Mouse (Mus musculus) neutrophil, adult 5-6 weeks (primary cell): ENCODE data around the gene Asb11. TPM values are rescaled to one million over a fixed set of nuclear protein-coding genes. Genes with fewer than 3 reads are reported as not detected.

ENCODE experiments used
- ATAC-seq: fragments of 151-379, 151-347 bp; 2 replicates; pipeline ENCODE4 v1.8.0; 2017; ENCODE audit warnings: mild to moderate bottlenecking, moderate TSS enrichment; ENCODE audit not compliant: insufficient number of reproducible peaks, poor library complexity, low FRiP score, severe bottlenecking; ENCODE audit errors: extremely low read depth
- total RNA-seq: library from RNA; stranded (forward); fragments of 200-1000 nt; gene quantifications from 2 replicates; pipeline ENCODE4 v1.2.3, GENCODE M21; 2017

Asb11 gene
- total RNA-seq, 1 experiment from 2014 or later, result 1.4 TPM

DNA sequence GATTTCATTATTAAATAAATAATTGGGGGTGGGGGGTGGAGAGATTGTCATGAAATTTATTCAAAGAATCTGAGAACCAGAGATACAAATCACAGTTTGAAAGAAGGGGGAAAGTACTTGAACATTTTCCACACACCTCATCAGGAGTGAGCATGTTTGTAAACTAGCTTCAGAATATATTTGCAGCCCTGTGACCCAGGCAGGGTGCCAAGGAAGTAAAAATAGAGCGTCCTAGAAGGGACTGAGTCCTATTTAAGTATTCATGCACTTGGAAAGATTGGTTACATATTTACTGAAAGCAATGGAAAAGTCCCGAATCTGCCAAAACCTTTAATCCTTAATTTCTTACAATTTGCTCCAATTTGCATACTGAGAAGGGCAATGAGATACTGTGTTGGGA is 3.3 kb downstream of the Asb11 start:
- ATAC-seq, result no peak

DNA sequence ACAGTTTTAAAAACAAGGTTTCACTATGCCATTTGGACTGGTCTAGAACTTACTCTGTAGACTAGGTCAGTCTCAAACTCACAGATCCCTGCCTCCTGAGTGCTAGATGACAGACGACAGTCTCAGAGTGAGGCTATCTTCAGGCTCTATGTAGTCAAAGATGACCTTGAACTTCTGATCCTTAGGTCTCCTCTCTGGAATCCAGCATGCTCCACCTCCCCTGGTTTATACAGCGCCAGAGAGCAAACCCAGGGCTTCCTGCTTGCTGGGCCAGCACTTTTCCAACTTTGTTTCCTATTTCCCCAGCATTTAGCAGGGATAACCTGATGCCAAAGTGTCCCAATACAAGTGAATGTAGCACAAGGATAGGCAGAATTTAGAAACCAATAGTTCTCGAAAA is 3.9 kb downstream of the Asb11 start:
- no peak for ATAC-seq

- no peak for ATAC-seq
Observed at GRCm38 (mm10) chrX:164441306-164441705, 4.5 kb downstream of the Asb11 start.

DNA sequence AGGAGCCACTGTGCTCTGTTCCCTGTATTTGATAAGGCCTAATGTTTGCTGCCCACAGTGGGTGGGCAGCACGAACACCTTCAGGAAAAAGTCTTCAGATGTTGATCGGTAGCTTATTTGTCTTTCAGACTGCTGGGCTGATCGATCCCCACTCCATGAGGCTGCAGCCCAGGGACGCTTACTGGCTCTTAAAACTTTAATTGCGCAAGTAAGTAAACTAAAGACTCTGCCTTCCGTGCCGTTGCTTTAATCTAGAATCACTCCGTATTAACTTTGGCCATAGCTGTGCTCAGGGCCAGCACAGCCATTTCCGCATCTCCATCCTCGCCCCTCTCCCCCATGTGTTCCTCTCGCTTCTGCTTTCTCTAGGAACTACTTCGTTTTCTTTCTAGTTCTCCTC is 8.8 kb downstream of the Asb11 start:
- ATAC-seq, result no peak

DNA sequence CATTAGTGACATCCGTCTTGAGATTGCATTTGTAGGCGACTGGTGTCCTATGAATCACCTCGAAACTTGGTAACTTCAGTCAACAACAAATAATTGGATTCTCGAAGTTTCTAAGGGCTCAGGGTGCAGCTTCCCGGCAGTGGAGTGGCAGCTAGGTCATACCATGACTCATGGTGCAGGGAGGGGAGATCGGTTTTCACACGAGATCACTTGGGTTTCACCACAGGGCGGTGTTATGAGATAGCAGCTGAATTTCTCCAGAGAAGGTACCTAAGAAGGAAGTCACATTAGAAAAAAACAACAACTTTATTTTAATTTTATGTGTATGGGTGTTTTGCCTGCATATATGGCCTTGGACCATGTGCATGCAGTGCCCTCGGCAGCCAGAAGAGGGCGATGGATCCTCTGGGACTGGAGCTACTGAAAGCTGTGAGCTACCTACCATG is 9.3 kb downstream of the Asb11 start:
- no peak for ATAC-seq

DNA sequence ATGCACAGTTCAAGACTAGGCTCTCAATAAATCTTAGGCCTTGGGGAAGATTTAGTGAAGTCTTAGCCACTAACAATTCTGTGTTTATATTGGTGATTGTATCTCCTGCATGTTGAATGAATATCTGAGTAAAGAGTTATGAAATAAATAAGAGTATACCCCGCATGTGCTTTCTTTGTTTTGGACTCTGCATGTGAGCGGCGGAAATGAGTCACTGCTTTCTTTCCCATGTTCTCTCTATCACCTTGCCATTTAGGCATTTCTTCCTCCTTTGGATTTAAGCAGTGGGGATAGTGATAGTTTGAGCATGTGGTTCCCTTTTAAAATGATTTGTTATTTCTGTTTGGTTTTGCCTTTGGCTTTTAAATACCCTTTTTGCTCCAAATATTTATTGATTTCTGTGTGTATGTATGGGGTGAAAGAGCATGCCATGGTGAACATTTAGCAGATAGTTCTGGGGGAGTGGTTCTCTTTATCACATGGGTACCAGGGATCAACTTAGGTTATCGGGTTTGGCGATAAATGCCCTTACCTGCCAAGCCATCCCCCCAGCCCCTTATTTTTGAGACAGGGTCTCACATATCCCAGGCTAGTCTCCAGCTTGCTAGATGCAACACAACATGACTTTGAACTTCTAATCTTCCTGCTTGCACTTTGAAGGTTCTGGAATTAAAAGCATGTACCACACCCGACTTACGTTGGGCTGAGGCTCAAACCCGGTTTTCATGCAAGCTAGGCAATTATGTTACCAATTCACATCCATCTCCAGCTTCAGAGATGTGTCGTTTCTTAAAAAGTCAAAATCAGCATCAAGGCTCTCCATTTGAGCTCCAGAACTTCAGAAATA is 10.3 kb downstream of the Asb11 start:
- ATAC-seq, result no peak

DNA sequence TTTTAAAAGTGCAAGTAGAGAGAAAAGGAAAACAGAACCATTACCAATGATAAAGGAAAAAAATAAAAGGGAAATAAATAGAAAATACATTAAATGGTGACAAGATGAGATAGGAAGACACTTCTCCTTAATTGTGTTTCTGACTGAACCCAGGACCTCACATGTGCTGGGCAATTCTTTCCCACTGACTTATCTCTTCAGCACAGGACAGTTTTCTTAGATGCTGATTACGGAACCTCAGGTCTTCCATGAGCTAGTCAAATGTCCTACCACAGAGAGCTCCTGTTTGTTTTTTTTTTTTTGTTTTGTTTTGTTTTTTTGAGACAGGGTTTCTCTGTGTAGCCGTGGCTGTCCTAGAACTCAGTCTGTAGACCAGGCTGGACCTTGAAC is 10.9 kb downstream of the Asb11 start:
- ATAC-seq, result no peak

GRCm38 (mm10) chrX:164449201-164449600 is 12.4 kb downstream of the Asb11 start:
- no peak for ATAC-seq

DNA sequence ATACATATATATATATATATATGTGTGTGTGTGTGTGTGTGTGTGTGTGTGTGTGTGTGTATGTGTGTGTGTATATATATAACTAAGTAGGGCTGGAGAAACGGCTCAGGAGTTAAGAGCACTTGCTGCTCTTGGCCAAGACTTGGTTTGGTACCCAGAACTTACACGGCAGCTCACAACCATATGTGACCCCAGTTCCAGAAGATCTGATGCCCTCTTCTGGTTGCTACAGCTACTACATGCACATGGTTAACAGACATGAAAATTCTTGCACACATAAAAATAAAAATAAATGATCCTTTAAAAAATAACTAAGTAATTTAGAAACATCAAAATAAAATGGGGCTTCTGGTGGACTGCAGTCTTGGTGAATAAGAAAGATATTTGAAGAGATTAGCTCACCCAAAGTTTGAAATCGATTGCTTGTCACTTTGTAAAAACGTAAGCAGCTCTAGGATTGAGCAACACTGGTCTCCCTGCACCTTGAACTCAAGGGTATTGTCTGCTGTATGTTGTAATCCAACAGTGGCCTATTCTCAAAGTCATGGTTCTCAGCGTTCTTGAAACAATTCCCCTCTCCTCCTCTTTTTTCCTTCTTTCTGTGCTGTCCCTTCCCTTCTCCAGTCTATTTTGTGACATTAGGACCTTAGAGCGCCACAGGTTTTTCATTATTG is 22.5 kb downstream of the Asb11 start:
- no peak for ATAC-seq

DNA sequence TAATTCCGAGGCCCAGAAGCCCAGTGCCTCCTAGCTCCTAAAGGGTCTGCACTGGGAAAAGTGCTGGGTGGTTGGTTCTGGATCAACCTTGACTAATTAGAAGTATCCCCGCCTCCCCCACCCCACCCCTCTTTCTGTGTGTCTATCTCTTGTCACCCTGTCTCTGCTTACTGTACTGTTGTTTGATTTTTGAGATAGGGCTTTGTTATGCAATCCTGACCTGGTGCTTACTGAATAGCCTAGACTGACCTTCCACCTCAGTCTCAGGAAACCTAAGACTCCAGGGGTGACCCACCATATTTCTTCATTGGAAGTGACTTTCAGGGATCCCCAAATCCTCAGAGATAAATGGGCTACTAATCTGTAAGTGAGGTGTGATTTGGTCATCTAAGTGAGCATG is 65.5 kb downstream of the Asb11 start:
- no peak for ATAC-seq

DNA sequence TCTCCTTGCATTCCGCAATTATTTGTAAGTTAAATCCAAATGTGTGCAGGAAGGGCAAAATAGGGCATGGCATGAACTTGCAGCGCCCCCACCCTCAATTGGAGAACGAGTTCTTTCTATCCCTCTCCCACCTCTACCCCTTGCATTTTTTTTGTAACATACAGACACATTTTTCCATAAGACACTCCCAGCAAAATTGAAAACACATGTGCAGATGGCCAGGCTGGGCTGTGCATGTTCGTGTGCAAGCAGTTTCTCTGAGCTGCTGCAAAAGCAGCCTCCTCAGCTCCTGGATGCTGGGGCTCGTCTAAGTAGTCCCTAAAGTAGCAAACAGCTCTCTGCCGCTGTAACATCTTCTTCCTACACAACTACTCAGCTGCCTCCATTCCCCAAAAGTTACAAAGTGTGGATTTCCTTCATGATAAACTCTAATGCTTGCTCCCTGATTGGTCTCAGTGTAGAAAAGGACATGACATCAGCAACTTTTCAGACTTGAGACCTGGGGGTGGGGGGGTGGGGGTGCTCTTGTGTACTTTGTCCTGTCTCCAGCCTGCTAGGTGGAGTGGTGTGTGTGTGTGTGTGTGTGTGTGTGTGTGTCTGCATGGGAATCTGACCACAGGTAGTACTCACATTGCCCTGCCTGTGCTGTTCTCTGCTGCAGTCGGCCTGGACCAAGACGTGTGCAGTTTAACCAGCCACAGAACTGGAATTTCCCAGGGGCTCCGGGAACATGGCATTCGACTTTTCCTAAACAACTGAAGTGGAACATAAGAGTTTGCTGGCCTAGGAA is 69.1 kb downstream of the Asb11 start, which contains the start of gene Asb9:
TSS of gene Asb9 (plus strand) at position 619 of the 790 bp plus-strand sequence.
- no peak for ATAC-seq

DNA sequence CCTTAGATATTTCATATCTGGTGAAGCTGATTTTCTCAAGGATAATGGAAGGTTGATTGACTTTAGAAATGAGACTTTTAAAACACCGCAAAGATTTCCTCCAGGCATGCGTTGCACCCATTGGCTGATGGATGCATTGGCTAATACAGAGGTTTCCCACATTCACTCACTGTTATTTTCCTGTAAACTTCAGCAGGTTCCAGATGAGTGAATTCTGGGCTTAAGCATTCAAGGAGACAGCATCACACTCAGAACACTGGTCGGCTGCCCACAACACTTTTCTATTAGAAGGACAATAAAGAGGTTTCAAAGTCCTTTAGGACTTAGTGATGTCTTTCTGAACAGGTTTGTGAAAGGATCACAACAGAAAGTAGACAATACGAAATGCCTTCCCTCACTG is 70.3 kb downstream of the Asb11 start:
- ATAC-seq, result no peak

- no peak for ATAC-seq
Observed at GRCm38 (mm10) chrX:164508728-164509127, 71.9 kb downstream of the Asb11 start.

Other genes with a start within 250 kb of the Asb11 start
- 41.7 and 42.5 TPM in 2 replicates for gene Bmx, start 178.8 kb upstream of the Asb11 start, total RNA-seq
- not detected in 2 replicates for gene Pir, start 167.6 kb upstream of the Asb11 start, total RNA-seq
- gene Vegfd, start 63.6 kb upstream of the Asb11 start, total RNA-seq, result not detected in 2 replicates
- gene Piga, start 17.2 kb upstream of the Asb11 start, total RNA-seq, result 11.7 and 12.1 TPM in 2 replicates
- not detected in 2 replicates for gene Asb9, start 69.3 kb downstream of the Asb11 start, total RNA-seq